Mouse (Mus musculus) bone marrow macrophage, adult 2 months (primary cell): ENCODE data around the gene Tmem178b.

Source experiments
- CTCF ChIP-seq: IDR thresholded peaks from 2 replicates; pipeline ENCODE4 v1.5.1; 2012; ENCODE audit warnings: low read depth, mild to moderate bottlenecking, low read length, moderate library complexity
- POLR2A ChIP-seq: IDR thresholded peaks from 2 replicates; pipeline ENCODE4 v1.6.1; 2012; ENCODE audit warnings: mild to moderate bottlenecking, low read depth, low read length, borderline replicate concordance

DNA sequence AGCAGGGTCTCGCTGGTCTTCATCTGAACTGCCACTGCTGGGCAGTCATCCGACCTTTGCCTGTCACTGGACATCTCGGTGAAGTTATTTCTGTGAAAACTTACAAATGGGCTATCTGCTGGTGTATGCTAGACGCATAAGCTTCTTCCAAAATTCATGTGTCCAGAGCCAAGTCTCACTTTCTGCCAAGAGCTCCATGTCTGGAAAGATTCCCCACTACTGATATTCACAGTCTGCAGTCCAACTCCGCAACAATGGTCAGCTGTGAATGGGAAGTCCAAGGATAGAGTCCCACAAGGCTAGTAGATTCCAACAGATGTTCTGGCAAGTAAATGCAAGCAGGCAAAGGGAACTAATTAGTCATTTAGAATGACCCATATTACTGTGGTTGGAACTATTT is 44.3 kb upstream of the Tmem178b start:
- no peak for TF ChIP-seq POLR2A
- TF ChIP-seq CTCF, result no peak
